Mouse (Mus musculus) gastrocnemius, postnatal 25 days (tissue): ENCODE measurements around the gene Unc93b1. TPM values are rescaled to one million over a fixed set of nuclear protein-coding genes. Genes with fewer than 3 reads are reported as not detected.
"Not testable (repeated sequence)": the region's sequence is repeated elsewhere in the genome, so short reads cannot be mapped to it uniquely, and the experiment has no call there.

Experiments
- DNase-seq: peaks from one replicate; pipeline ENCODE4 v3.0.0; 2022
- total RNA-seq, 2 experiments: library from RNA; stranded (reverse); gene quantifications; 1 replicate in 1 of 2; 2 replicates in 1 of 2; pipeline ENCODE4 v1.2.3; 2021

Gene Unc93b1
- total RNA-seq, 2 experiments from 2014 or later: 8.4 to 10.2 TPM

DNA sequence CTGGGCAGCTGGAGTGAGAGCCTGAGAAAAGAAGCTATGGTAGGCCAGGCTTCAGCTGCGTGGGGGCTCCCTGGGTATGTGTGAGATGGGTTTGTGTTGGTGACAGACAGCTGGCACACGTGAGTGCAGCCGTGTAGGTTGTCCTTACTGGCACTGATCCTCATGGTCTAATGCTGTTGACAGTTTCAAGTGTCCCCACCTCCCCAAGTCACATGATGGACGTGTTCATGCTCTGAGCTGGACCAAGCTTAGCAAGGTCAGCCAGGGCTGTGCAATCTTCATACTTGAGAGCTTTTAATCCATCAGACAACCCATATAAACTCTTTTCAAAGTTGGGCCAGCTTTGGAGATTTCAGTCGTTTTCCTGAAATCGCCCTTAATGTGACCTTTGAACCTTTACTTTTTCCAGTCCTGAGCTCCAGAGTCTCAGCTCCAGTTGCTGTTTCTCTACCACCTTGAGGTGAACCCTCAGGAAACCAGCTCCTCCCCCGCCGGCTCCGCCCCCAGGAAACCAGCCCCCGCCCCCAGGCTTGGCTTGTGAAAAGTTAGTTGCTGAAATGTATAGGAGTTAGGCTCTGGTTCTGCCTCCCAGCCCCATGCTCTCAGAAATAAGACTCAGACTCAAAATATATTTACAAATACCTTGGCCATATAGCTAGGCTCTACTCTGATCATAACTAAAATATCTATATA is 11.0 kb downstream of the Unc93b1 start:
- no peak for DNase-seq

DNA sequence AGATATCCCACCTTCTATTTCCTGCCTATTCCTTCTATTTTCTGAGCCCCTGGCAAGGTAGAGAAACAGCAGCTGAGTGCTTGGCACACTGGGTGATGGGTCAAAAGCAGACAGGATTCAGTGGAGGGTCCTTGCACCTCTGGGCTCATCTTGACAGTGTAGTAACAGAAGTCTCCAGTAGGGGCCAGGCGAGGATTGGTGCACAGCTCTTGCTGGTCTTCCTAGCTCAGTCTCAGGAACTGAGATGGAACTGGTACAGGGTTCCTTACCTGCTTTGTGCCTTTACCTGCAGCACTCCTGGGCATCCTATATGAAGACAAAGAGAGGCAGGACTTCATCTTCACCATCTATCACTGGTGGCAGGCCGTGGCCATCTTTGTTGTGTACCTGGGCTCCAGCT is 11.7 kb downstream of the Unc93b1 start:
- DNase-seq: no peak

DNA sequence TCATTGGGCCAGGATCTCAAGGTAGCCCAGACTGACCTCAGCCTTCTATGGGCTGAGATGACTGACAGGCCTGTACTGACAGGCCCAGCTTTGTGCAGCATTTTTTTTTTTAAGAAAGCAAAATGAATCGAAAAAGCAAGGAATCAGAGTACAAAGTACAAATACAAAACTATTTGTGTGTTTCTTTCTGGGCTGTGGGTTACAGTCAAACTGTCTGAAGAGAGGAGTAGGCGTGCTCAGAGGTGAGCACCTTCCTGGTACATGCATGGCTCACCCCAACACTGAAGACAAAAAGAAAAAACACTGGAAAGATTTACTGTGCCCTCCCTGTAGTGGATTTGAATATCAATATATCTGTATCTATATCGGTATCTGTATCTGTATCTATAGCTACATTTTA is 12.8 kb downstream of the Unc93b1 start:
- no peak for DNase-seq

- no peak for DNase-seq
These were observed 13.6 kb downstream of the Unc93b1 start for GRCm38 (mm10) chr19:3948546-3948945.

GRCm38 (mm10) chr19:3950331-3950730 is 15.3 kb downstream of the Unc93b1 start:
- DNase-seq: no peak

- DNase-seq: no peak
These were observed 16.5 kb downstream of the Unc93b1 start for GRCm38 (mm10) chr19:3951461-3951860.

DNA sequence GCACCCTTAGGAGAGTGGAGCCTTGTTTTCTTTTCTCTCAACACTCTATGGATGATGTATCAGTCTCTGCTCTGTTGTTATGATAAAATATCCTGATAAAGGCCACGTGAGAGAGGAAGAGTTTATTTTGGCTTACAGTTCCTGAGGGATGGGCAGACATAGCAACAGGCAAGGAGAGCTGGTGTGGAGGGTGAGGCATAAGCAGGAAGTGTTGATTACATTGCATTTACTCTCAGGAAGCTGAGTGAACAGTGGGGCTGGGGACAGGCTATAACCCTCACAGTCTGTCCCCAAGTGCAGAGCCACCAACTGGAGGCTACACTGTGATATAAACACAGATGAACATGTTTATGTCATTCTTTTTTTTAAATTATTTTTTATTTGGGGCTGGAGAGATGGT is 17.1 kb downstream of the Unc93b1 start:
- DNase-seq: no peak

- DNase-seq: no peak
These were observed 20.0 kb downstream of the Unc93b1 start for GRCm38 (mm10) chr19:3955033-3955432.

GRCm38 (mm10) chr19:3955804-3956203 is 20.8 kb downstream of the Unc93b1 start:
- DNase-seq: no peak

GRCm38 (mm10) chr19:3957296-3958036 is 22.5 kb downstream of the Unc93b1 start:
- not testable (repeated sequence) for DNase-seq

- DNase-seq: no peak
These were observed 23.5 kb downstream of the Unc93b1 start, which contains the start of gene Aldh3b3 for GRCm38 (mm10) chr19:3958470-3958869. Gene Aldh3b3 (plus strand): TSS chr19:3958645.

- no peak for DNase-seq
These were observed 24.0 kb downstream of the Unc93b1 start for GRCm38 (mm10) chr19:3959030-3959429.

- DNase-seq: no peak
These were observed 25.2 kb downstream of the Unc93b1 start for GRCm38 (mm10) chr19:3960211-3960610.

- not testable (repeated sequence) for DNase-seq
These were observed 26.8 kb downstream of the Unc93b1 start for GRCm38 (mm10) chr19:3961805-3962204.

GRCm38 (mm10) chr19:3962469-3962868 is 27.5 kb downstream of the Unc93b1 start:
- no peak for DNase-seq

GRCm38 (mm10) chr19:3964030-3964429 is 29.0 kb downstream of the Unc93b1 start:
- no peak for DNase-seq

DNA sequence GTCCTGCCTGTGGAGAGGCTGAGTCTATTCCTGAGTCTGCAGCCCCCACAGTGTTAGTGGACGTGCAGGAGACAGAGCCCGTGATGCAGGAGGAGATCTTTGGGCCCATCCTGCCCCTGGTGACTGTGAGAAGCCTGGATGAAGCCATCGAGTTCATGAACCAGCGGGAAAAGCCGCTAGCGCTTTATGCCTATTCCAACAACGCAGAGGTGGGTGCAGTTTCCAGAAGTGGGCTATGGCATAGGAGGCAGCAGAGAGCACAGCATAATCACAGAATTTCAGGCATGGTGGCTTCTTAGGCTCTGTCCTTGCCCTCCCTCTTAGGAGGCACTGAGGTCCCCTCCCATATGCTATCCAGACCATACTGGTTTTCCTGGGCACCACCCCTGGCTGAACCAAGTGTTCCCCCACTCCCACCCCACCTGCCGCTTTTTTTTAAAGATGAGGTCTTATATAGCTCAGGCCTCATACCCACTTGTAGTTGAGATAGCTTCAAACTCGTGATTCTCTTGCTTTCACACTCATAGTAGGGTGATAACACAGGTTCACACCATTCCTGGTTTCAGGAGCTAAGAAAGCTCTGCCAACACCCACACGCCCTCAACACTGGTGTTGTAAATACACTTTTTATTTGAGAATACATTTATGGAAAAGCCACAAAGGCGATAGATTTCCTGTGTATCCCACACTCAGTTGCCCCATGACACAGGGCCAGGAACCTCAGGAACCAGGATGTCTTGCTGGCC is 31.5 kb downstream of the Unc93b1 start:
- DNase-seq: no peak

GRCm38 (mm10) chr19:3967258-3967657 is 32.3 kb downstream of the Unc93b1 start:
- DNase-seq: no peak

DNA sequence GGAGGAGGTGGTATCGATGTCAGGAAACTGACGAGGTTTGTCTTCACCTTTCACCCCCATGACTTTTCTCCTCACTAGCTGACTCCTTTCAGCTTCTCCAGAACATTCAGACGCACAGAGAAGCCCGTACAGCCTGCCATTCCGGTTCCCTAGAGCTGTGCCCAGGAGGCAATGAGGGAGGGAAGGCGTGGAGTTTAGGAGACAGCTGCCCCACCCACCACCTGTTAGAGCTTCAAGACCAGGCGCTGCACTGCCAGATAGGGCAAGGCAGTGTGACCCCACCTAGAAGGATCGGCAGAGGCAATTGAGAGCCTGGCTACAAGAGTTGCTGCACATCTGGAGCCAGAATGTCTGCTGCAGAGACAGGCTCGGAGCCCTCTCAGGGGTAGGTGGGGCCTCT is 37.2 kb downstream of the Unc93b1 start, which contains the start of gene Aldh3b2:
Gene Aldh3b2 (plus strand): TSS at position 100 of the 400 bp plus-strand sequence.
- DNase-seq: no peak

DNA sequence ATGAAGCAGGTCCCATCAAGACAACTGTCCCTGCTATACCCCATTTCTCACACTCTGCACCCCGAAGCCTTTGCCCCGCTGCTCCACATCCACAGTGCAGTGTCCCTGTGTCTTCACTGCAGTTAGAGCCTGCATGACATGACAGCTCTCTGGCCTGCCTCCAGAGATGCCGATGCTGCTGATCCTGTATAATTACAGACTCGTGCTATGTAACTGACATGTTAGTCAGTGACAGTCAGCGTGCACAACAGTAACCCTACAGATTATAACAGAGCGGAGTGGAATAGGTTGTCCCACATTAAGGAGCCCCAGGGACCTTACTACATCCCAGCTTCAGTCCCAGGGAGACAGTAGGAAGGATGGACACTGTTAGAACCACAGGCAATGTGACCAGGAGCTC is 39.6 kb downstream of the Unc93b1 start:
- DNase-seq: not testable (repeated sequence)

GRCm38 (mm10) chr19:3975866-3976265 is 40.9 kb downstream of the Unc93b1 start:
- no peak for DNase-seq

GRCm38 (mm10) chr19:3980309-3980708 is 45.3 kb downstream of the Unc93b1 start:
- no peak for DNase-seq

- DNase-seq: no peak
These were observed 45.9 kb downstream of the Unc93b1 start for GRCm38 (mm10) chr19:3980917-3981316.
